Mouse (Mus musculus): ENCODE results near the gene Plod2.

Plod2 gene

DNA sequence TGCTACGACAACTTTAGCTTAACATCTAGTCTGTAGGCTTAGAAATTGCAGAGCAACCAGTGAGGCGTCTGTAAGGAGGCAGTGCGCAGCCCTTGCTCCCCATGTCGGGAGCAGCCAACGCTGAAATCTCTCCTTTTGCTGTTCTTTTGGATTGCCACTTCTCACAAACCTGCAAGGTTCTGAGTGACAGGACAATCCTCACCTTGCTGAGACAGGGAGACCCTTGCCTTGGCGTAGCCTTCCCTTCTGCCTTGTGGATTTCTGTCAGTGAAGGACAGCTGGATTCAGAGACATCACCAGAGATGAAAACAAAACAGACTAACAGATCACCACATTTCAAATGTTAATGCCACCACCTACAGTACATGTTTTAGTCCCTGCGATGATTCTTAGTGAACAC, 5.8 kb downstream of the Plod2 start:
- no peak for TF ChIP-seq GATA4 (IDR thresholded peaks at IDR 0.05; ENCODE audit: insufficient replicate concordance, low read length)

DNA sequence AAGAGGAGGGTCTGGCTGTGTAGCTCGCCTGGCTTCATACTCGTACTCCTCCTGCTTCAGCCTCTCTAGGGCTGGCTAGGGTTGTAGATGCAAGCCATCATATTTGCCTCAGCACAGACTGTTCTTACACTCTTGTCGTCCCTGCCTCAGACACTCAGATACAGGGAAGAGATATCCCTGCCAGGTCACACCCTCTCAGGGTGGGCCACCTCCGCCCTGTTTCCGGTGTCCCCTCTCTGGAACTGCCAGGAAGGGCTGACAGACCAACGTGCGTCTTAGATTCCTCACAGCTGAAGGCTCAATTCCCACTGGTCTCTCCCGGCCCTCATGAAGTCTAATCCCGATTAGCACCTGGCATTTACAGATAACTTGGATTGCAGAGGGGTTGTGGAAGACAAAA, 6.6 kb downstream of the Plod2 start:
- no peak for TF ChIP-seq GATA4 (IDR thresholded peaks at IDR 0.05; ENCODE audit: insufficient replicate concordance, low read length)

DNA sequence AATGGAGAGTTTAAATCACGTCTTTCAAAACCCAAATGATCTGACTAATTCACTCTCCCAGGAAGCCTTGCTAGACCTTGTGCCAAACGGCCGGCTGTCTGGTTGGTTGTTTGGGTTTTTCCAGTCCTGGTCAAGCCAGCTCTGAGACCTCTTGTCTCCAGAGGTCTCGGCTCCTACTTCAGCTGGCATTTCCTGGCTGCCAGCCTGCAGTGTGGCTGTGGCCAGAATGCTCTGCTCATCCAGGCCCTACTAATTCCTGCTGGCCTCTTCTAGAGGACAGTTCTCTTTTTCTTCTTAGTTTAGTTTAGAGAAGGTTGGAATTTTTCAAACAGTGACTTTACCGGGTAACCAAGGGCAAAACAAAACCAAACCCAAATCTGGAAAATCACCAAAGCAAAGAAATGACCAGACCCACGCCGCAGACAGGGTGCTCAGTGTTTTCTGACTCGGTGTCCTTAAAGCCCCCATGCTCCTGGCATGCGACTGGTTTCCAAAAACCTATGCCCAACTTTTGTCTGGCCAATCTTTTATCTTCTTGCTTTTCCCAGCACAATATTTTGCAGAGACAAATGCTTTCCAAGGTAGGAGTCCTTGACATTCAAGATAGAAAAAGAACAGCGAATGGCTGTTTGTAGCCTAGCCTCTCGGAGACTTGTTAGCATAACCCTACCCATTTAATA, 7.9 kb downstream of the Plod2 start:
- TF ChIP-seq GATA4 (IDR thresholded peaks at IDR 0.05; ENCODE audit: insufficient replicate concordance, low read length) = no peak

DNA sequence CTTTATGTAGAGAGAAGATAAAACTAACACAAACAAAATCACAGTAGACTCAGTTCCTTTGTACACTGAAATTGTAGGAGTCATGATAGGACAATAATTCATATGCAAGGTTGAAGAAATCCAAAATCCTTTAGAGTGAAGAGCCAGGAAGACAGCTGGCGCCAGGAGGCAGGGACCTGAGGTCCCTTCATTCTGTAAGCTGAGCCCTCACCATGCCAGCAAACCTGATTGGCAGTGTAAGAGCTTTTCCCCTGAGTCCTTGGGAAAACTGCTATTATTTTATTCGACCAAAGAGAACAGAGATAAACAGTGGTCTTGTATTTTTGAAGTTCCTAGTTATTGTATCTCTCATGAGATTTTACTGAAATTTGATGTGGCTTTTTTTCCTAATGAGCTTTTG, 9.0 kb downstream of the Plod2 start:
- TF ChIP-seq GATA4 (IDR thresholded peaks at IDR 0.05; ENCODE audit: insufficient replicate concordance, low read length) = no peak

DNA sequence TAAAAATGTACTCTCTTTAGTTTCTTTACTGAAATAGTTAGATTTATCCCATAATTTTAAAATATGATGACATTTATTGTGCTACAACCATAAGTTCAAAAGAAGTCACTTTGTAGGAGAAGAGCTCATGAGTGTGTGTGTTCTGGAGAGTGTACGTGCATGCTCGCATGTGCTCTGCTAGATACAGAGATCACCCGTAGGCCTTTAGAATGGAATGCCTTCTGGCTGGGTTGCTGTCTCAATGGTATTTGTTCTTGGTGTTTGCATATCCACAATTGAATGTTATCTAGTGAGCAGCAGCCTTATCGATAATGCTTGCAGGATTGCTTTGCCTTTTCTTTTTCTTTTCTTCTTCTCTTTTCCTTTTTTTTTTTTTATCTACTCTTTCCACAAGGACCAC, 9.6 kb downstream of the Plod2 start:
- no peak for TF ChIP-seq GATA4 (IDR thresholded peaks at IDR 0.05; ENCODE audit: insufficient replicate concordance, low read length)

DNA sequence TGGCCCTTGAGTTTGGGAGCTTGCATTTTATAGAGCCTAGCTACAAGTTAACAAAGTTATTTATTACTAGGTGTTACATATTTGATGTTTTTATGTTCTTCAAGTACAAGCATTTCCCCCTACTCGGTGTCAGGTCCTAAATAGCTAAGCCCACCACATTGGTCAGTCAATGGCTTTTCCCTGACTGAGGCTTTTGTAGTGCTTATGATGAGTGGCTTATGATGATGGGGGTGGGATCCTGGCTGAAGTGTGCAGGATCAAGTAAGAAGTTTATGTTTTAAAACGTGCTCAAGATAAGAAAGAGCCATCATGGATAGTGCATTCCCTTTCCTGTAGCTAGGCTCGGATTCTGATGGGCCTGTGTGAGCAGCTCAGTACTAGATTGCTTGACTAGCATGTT, 10.7 kb downstream of the Plod2 start:
- TF ChIP-seq GATA4 (IDR thresholded peaks at IDR 0.05; ENCODE audit: insufficient replicate concordance, low read length) = no peak

DNA sequence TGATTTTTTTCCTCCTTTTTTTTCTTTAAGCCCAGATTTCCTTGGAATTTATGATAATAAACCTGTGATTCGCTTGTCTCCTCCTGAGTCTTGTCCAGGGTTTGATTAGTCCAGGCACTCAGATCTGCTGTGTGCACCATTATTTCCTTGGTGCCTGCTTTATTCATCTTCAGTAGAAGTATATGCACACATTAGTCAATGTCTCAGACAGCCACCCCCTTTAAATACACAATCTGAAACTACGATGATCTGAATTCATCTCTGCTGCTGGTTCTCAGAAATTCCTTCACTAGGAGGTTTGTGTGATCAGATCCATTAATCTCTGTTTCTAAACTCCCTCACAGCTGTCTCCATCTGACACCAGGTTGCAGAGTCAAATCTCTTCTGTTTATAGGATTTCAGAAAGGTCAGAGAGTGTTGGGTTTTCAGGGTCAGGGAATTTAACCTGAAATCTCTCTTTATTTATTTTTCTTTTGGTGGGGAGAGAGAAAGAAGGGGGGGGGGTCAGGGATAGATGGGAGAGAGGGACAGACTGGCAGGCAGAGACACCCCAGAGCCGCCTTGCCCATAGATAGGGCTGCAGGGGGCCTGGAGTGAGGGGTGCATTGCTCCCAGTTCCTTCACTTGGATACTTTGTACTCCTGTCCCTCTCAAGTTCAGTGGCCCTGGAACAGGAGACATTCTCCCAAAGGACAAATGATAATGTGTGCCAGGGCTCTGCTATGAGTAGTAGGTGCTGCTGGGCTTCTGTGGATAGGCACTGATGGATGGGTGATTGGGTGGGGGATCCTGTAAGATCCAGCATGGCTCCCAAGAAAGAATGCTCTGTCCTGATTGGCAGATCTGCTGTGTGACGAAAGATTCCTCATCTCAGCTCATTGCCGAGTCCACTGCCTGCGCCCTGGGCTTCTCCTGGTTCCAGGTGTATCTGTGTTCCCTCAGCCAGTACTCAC, 13.3 kb downstream of the Plod2 start:
- TF ChIP-seq GATA4 (IDR thresholded peaks at IDR 0.05; ENCODE audit: insufficient replicate concordance, low read length) = no peak

DNA sequence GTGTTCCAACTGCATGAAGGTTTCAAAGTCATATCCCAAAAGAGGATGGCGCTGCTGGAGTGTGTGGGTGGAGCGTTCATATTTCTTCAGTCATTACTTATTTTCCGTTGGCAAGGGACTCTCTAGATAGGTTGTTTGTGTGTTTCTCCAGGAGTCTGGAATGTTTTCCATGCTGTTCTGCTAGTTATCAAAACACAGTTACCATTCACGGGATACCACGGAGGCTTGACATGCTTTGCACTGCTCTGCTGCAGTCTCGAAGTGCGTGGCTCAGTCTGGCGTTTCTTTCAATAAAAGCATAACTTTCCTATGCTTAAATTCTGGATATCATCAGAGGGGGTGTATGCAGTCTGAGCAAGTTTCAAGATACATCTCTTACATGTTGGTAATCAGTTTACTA, 17.7 kb downstream of the Plod2 start:
- TF ChIP-seq GATA4 (IDR thresholded peaks at IDR 0.05; ENCODE audit: insufficient replicate concordance, low read length) = no peak

DNA sequence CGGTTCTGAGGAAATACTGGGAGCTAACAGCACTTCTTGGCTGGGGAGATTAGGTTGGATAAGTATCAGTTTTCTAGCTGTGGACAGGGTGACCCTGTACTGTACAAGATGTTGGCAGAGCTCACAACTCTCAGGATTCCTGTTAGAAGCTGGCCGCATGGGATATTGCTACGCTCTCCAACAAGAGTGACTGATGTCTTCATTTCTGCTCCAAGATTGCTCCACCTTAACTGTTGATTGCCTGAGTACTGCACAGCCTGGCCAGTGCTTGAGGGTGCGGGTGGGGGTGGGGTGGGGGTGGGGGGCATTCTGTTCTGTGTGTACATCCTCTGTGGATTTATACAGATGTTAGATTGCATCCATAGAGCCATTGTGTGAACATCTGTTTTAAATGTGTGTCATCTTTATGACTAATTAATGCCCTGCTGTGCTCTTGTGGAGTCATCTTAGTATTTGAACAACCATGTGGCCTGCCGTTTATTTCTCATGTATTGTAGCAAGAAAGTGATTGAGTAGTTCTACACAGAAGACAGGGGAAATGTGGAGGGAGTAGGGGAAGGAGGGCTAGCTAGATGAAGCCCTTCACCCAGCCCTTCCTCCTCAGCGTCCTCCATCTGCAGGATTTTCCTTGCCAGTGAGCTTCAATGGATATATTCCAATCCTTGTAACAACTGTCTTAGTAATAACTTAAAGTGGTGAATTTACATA, 19.0 kb downstream of the Plod2 start:
- TF ChIP-seq GATA4 (IDR thresholded peaks at IDR 0.05; ENCODE audit: insufficient replicate concordance, low read length) = no peak

DNA sequence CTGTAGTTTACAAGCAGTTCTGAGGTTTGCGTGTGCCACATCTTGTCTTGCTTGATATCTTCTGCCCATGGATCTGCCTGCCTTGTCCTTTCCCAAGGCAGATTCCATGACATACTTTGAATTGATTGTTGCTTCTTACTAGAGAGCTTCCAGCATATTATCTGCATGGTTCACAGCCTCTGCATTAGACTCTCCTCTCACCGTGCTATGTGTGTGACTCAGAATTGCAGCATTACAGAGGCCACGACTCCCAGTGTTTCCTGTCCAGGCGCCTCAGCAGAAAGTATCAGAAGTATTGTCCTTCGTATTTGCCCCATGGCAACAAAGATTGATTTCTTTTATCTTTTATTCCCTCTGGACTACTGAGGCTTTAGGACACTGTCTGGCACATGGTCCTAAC, 20.4 kb downstream of the Plod2 start:
- no peak for TF ChIP-seq GATA4 (IDR thresholded peaks at IDR 0.05; ENCODE audit: insufficient replicate concordance, low read length)

DNA sequence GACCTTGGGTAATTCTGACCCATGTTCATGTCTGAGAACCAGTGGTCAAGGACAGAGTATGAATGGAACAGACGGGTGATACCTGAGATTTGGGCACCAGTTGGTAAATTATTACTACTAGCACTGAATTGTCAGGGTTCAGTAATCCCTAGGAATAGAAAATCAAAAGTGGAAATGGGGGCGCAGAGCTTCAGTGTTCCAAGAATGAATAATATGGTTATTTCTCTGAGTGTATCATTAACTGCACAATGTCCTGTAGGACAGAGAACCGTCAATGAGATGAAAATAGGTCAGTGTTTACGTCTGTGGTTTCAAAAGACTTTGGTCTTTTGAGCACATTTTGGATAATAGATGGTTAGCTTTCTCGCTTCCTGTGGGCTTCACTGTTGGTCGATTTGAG, 21.3 kb downstream of the Plod2 start:
- TF ChIP-seq GATA4 (IDR thresholded peaks at IDR 0.05; ENCODE audit: insufficient replicate concordance, low read length) = no peak

DNA sequence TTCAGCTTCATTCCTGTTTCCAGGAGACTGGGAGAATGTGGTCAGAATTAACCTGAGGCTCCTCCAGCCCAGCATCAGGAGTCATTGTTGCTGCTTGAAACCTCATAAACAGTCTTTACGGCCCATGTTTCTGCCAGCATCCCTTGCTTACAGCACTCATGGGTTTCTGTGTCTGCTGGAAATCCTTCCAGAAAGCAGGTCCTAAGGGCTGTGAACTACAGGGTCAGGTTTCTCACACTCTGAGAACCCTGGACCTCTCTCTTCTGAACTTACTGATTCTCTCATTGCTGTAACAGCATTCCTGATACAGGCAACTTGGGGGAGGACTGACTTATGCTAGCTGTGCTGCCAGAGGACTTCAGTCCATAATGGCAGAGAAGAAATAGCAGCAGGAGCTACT, 22.4 kb downstream of the Plod2 start:
- TF ChIP-seq GATA4 (IDR thresholded peaks at IDR 0.05; ENCODE audit: insufficient replicate concordance, low read length) = no peak

DNA sequence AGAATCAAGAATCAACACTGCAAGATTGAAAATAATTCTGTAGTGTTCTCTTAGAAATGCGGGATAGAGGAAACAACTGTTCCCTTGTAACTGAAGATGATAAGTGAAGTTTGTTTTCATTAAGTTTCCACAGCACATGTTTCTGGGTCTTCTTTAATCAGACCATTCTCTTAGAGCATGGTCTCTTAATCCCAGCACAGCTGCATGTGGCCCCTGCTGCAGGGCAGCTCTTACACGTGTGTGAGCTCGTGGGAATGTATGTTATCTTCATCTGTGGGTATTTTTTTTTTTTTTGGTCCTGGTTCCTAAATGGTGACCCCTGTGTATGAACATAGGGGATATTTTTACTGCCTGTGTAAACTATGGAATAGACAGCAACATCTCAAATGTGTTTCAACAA, 24.2 kb downstream of the Plod2 start:
- TF ChIP-seq GATA4 (IDR thresholded peaks at IDR 0.05; ENCODE audit: insufficient replicate concordance, low read length) = no peak

DNA sequence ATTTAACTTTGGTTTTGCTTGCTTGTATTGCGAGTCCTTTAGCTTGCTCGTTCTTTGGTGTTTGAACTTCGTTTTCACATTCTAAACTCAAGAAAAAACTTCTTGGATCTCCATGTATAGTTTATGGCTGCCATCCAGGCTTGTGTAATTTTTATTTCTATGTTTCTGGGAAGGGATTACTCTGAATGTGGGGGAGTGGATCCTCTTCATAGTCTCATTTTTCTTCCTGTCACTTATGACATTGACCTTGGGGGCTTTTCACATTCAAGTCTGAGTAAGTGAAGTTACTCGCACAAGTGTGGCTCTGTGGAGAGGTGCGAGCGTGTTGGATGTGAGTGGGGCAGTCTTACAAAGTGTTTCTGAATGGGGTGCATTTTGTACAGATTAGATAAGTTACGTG, 25.5 kb downstream of the Plod2 start:
- no peak for TF ChIP-seq GATA4 (IDR thresholded peaks at IDR 0.05; ENCODE audit: insufficient replicate concordance, low read length)

DNA sequence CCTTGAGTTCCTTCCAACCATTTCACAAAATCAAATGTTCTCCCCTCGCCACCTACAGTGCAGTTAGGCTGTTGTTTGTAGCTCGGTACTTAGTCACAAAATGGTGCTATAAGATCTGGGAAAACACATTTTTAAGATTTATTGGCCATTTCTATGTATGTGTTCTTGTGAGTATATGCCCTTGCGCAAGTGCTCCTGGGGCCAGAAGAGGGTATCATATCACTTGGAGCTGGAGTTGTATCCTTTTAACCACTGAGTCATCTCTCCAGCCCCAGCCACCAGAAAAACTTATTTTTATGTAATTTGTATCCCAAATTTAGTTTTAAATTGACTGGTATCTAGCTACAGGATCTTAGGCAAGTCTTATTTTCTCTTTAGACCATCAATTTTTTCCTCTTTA, 26.8 kb downstream of the Plod2 start:
- TF ChIP-seq GATA4 (IDR thresholded peaks at IDR 0.05; ENCODE audit: insufficient replicate concordance, low read length) = no peak

Data from liver, adult (tissue).